Mouse (Mus musculus): ENCODE measurements around the gene Limk1. TPM values are rescaled to one million over a fixed set of nuclear protein-coding genes. Genes with fewer than 3 reads are reported as not detected.

The Limk1 gene
- polyA plus RNA-seq, 1 experiment from 2014 or later: 21.6 TPM

GRCm38 (mm10) chr5:134695082-134695481 lies 6.7 kb upstream of the Limk1 start:
- WGBS: 7% methylated on average over 2 of the region's 2 CpGs
- Histone ChIP-seq H3K27ac (no peak overlapping the region), H3K27me3 (replicated peaks) (no peaks in the 10 kb centered on the region), H3K4me2 (no peak overlapping the region), H3K36me3 (replicated peaks) (no peaks in the 10 kb centered on the region), H3K4me3 (no peak overlapping the region), H3K9ac (no peak overlapping the region), H3K9me3 (no peaks in the 10 kb centered on the region), H3K4me1 (no peaks in the 10 kb centered on the region)
- no peak for ATAC-seq (replicated peaks)

- H3K27me3 ChIP-seq (replicated peaks): no peaks in the 10 kb centered on the region
- no peak overlapping the region for H3K4me2 ChIP-seq
- no peaks in the 10 kb centered on the region for H3K36me3 ChIP-seq (replicated peaks)
- 91% methylated on average over 1 of the region's 1 CpGs for WGBS
- no peak for ATAC-seq (replicated peaks)
- H3K9ac ChIP-seq: no peak overlapping the region
- peaks cover under 1% of the 10 kb centered on the region for H3K4me1 ChIP-seq
- no peaks in the 10 kb centered on the region for H3K9me3 ChIP-seq
- H3K27ac ChIP-seq: no peak overlapping the region
- H3K4me3 ChIP-seq: no peak overlapping the region
Measured at GRCm38 (mm10) chr5:134692704-134693103, 4.3 kb upstream of the Limk1 start.

GRCm38 (mm10) chr5:134688718-134689284 lies 403 bp upstream of the Limk1 start:
- H3K4me2 ChIP-seq: peak overlapping the region; percentile 74
- peak overlapping the region; percentile 54 for H3K9ac ChIP-seq
- H3K27ac ChIP-seq: peak overlapping the region; percentile 90
- H3K27me3 ChIP-seq (replicated peaks): no peaks in the 10 kb centered on the region
- under 1% methylated on average over 38 of the region's 38 CpGs for WGBS
- no peaks in the 10 kb centered on the region for H3K9me3 ChIP-seq
- peaks cover 8% of the 10 kb centered on the region; the same call in 1 of the 2 replicates for H3K36me3 ChIP-seq (replicated peaks)
- H3K4me3 ChIP-seq: peak overlapping the region; percentile 78
- peak; percentile 97 for ATAC-seq (replicated peaks)
- H3K4me1 ChIP-seq: peaks cover 20% of the 10 kb centered on the region

- Histone ChIP-seq H3K27ac (no peak overlapping the region), H3K9me3 (no peaks in the 10 kb centered on the region)
- WGBS: 89% methylated on average over 1 of the region's 1 CpGs
Measured at GRCm38 (mm10) chr5:134687187-134687586, 1.2 kb downstream of the Limk1 start.

GRCm38 (mm10) chr5:134686541-134686940 lies 1.9 kb downstream of the Limk1 start:
- Histone ChIP-seq H3K36me3 (replicated peaks) (peaks cover 9% of the 10 kb centered on the region; the same call in 1 of the 2 replicates), H3K4me1 (peaks cover 20% of the 10 kb centered on the region), H3K27ac (no peak overlapping the region), H3K4me3 (no peak overlapping the region), H3K4me2 (peak overlapping the region; percentile 74; the same call in 1 of the 2 replicates), H3K27me3 (replicated peaks) (no peaks in the 10 kb centered on the region), H3K9ac (0 out of 2 replicates have a peak overlapping the region, but pooled peaks have one; percentile 80), H3K9me3 (no peaks in the 10 kb centered on the region)
- WGBS: 91% methylated on average over 6 of the region's 6 CpGs
- no peak for ATAC-seq (replicated peaks)

More at GRCm38 (mm10) chr5:134687187-134687586, 1.2 kb downstream of the Limk1 start:
- Histone ChIP-seq H3K4me2 (peak overlapping the region; percentile 74), H3K27me3 (replicated peaks) (no peaks in the 10 kb centered on the region), H3K36me3 (replicated peaks) (peaks cover 9% of the 10 kb centered on the region; the same call in 1 of the 2 replicates), H3K9ac (peak overlapping the region; percentile 80), H3K4me1 (peaks cover 20% of the 10 kb centered on the region), H3K4me3 (peak overlapping the region; percentile 78)
- ATAC-seq (replicated peaks): no peak

- 67% methylated on average over 2 of the region's 2 CpGs for WGBS
- H3K4me3 ChIP-seq: no peak overlapping the region
- no peak overlapping the region for H3K9ac ChIP-seq
- peaks cover 24% of the 10 kb centered on the region for H3K4me1 ChIP-seq
- no peaks in the 10 kb centered on the region for H3K27me3 ChIP-seq (replicated peaks)
- peaks cover 9% of the 10 kb centered on the region; the same call in 1 of the 2 replicates for H3K36me3 ChIP-seq (replicated peaks)
- no peak for ATAC-seq (replicated peaks)
- no peaks in the 10 kb centered on the region for H3K9me3 ChIP-seq
- no peak overlapping the region for H3K4me2 ChIP-seq
- no peak overlapping the region for H3K27ac ChIP-seq
Measured at GRCm38 (mm10) chr5:134684398-134684797, 4.0 kb downstream of the Limk1 start.

GRCm38 (mm10) chr5:134683813-134684212 lies 4.6 kb downstream of the Limk1 start:
- H3K9me3 ChIP-seq: no peaks in the 10 kb centered on the region
- peaks cover 24% of the 10 kb centered on the region for H3K4me1 ChIP-seq
- WGBS: 80% methylated on average over 2 of the region's 2 CpGs
- no peak overlapping the region for H3K9ac ChIP-seq
- no peaks in the 10 kb centered on the region for H3K27me3 ChIP-seq (replicated peaks)
- H3K4me2 ChIP-seq: no peak overlapping the region
- ATAC-seq (replicated peaks): no peak
- H3K27ac ChIP-seq: no peak overlapping the region
- no peak overlapping the region for H3K4me3 ChIP-seq
- H3K36me3 ChIP-seq (replicated peaks): peaks cover 9% of the 10 kb centered on the region; the same call in 1 of the 2 replicates

GRCm38 (mm10) chr5:134680238-134680637 lies 8.2 kb downstream of the Limk1 start:
- H3K4me2 ChIP-seq: no peak overlapping the region
- ATAC-seq (replicated peaks): no peak
- H3K4me1 ChIP-seq: peaks cover 28% of the 10 kb centered on the region
- peaks cover 9% of the 10 kb centered on the region; the same call in 1 of the 2 replicates for H3K36me3 ChIP-seq (replicated peaks)
- no peaks in the 10 kb centered on the region for H3K9me3 ChIP-seq
- H3K27me3 ChIP-seq (replicated peaks): no peaks in the 10 kb centered on the region
- 86% methylated on average over 12 of the region's 12 CpGs for WGBS
- H3K9ac ChIP-seq: no peak overlapping the region
- no peak overlapping the region for H3K4me3 ChIP-seq
- no peak overlapping the region for H3K27ac ChIP-seq

- Histone ChIP-seq H3K4me3 (no peak overlapping the region), H3K9me3 (no peaks in the 10 kb centered on the region), H3K4me2 (no peak overlapping the region), H3K27me3 (replicated peaks) (no peaks in the 10 kb centered on the region), H3K36me3 (replicated peaks) (peaks cover 3% of the 10 kb centered on the region; the same call in 1 of the 2 replicates), H3K9ac (no peak overlapping the region), H3K27ac (no peak overlapping the region), H3K4me1 (peaks cover 24% of the 10 kb centered on the region)
- no peak for ATAC-seq (replicated peaks)
- WGBS: 55% methylated on average over 8 of the region's 8 CpGs
Measured at GRCm38 (mm10) chr5:134678827-134679546, 9.4 kb downstream of the Limk1 start.

GRCm38 (mm10) chr5:134678031-134678430 lies 10.4 kb downstream of the Limk1 start:
- 71% methylated on average over 3 of the region's 3 CpGs for WGBS

GRCm38 (mm10) chr5:134677491-134677890 lies 10.9 kb downstream of the Limk1 start:
- Histone ChIP-seq H3K4me3 (no peak overlapping the region), H3K9ac (no peak overlapping the region), H3K27me3 (replicated peaks) (no peaks in the 10 kb centered on the region), H3K4me2 (no peak overlapping the region), H3K9me3 (no peaks in the 10 kb centered on the region), H3K4me1 (peaks cover 24% of the 10 kb centered on the region), H3K27ac (peak overlapping the region; percentile 77; the same call in 1 of the 2 replicates), H3K36me3 (replicated peaks) (no peaks in the 10 kb centered on the region; the same call in 1 of the 2 replicates)
- WGBS: 89% methylated on average over 5 of the region's 5 CpGs
- no peak for ATAC-seq (replicated peaks)

More at GRCm38 (mm10) chr5:134678031-134678430, 10.4 kb downstream of the Limk1 start:
- peaks cover 24% of the 10 kb centered on the region for H3K4me1 ChIP-seq
- no peaks in the 10 kb centered on the region for H3K36me3 ChIP-seq (replicated peaks)
- H3K27me3 ChIP-seq (replicated peaks): no peaks in the 10 kb centered on the region
- H3K9ac ChIP-seq: no peak overlapping the region
- H3K4me3 ChIP-seq: no peak overlapping the region
- H3K4me2 ChIP-seq: no peak overlapping the region
- H3K9me3 ChIP-seq: no peaks in the 10 kb centered on the region
- no peak overlapping the region for H3K27ac ChIP-seq
- ATAC-seq (replicated peaks): no peak

GRCm38 (mm10) chr5:134675956-134676759 lies 12.2 kb downstream of the Limk1 start:
- H3K36me3 ChIP-seq (replicated peaks): no peaks in the 10 kb centered on the region; the same call in 1 of the 2 replicates
- 2% methylated on average over 14 of the region's 14 CpGs for WGBS
- peaks cover 24% of the 10 kb centered on the region for H3K4me1 ChIP-seq
- H3K9me3 ChIP-seq: no peaks in the 10 kb centered on the region
- H3K27me3 ChIP-seq (replicated peaks): no peaks in the 10 kb centered on the region
- H3K27ac ChIP-seq: peak overlapping the region; percentile 77
- ATAC-seq (replicated peaks): peak; percentile 81
- H3K4me3 ChIP-seq: peak overlapping the region; percentile 26
- peak overlapping the region; percentile 33 for H3K9ac ChIP-seq
- peak overlapping the region; percentile 57 for H3K4me2 ChIP-seq
